Mouse (Mus musculus) brain, embryonic 14.5 days (tissue): ENCODE measurements at regions not wholly inside any gene's neighbourhood (a gene's known extent, or its start where the extent isn't known, plus 50 kb on each side); places are given as distances from the start of the nearest gene placed in this dataset.
"Not testable (repeated sequence)": the region's sequence is repeated elsewhere in the genome, so short reads cannot be mapped to it uniquely, and the experiment has no call there.

Source experiments
- DNase-seq: peaks from one replicate; pipeline ENCODE4 v3.0.0-alpha.2; 2011; ENCODE audit warnings: low read depth
- CTCF ChIP-seq: fragments of 200-500 bp; IDR thresholded peaks from 2 replicates; pipeline ENCODE4 v1.5.1; 2012; ENCODE audit warnings: inconsistent platforms, mild to moderate bottlenecking, moderate library complexity, borderline replicate concordance; ENCODE audit not compliant: insufficient read depth, insufficient read length; ENCODE audit errors: extremely low read depth
- POLR2A ChIP-seq: fragments of 200-500 bp; IDR thresholded peaks from 2 replicates; pipeline ENCODE4 v1.6.1; 2012; ENCODE audit warnings: mild to moderate bottlenecking, inconsistent platforms, borderline replicate concordance; ENCODE audit not compliant: poor library complexity, insufficient read depth, insufficient read length, severe bottlenecking; ENCODE audit errors: extremely low read depth

DNA sequence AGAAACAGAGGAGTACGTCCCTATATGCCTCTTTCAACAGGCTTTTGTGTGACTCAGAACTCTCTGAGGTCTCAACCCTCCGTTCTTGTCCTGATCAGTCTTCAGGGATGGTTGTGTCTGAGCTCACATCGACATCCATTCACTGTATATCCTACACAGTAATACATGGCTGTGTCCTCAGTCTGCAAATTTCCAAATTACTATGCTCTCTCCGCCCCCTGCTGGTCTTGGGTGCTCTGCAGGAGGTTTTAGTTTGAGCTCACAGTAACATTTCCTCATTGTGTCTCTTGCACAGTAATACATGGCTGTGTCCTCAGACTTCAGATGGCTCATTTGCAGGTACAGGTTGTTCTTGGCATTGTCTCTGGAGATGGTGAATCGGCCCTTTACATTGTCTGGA is 53.5 kb downstream of the Adam6a start:
- DNase-seq, result not testable (repeated sequence)

DNA sequence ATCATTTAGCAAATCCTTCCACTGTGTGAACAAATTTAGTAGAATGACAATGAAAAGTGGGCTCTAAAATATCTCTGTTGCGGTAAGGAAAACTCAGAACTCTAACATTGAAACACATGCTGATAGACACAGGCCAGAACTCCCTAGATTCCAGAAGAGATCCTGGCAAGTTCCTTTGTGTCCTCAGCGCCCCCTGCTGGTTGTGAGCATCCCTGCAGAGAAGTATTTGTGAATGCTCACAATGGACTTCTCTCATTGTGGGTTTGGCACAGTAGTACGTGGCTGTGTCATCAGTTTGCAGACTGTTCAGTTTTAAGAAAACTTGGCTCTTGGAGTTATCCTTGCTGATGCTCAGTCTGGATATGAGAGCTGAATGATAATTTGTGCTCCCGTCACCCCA is 67.2 kb downstream of the Adam6a start:
- TF ChIP-seq POLR2A (no peak), CTCF (peak; percentile 25; the same call in 1 of the 2 replicates)
- peak; percentile 0 for DNase-seq

DNA sequence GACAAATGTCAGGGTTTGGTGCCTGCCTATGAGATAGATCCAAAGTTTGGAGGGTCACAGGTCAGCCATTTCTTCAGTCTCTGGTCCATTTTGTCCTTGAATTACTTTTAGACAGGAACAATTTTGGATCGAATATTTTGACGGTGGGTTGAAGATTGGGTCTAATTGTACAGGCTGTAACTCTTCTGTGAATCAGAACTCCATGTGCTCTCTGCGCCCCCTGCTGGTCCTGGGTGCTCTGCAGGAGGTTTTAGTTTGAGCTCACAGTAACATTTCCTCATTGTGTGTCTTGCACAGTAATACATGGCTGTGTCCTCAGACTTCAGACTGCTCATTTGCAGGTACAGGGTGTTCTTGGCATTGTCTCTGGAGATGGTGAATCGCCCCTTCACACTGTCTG is 81.5 kb downstream of the Adam6a start:
- not testable (repeated sequence) for DNase-seq

DNA sequence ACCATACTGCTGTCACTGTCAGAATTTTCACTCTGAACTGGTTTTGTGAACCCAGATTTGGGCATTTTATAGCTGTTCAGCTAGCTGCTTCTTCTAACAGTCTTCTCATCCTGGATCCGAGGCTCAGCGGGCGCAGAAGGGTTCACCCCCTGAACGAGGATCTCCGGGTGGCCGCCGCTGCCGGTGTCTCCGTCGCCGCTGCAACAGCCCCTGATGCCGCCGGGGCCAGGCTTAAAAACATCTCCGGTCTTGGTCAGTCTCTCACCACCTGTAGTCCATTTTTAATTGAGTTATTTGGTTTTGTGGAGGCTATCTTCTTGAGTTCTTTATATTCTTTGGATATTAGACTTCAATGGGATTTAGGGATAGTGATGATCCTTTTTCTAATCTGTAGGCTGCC is 87.1 kb downstream of the Adam6a start:
- not testable (repeated sequence) for DNase-seq
